Mouse (Mus musculus) cortical plate, adult 2 months (tissue): ENCODE results near the gene Eif5a2.

ENCODE experiments used
- CTCF ChIP-seq: fragments of 200-500 bp; IDR thresholded peaks from 2 replicates; pipeline ENCODE4 v1.5.1; 2011; ENCODE audit warnings: mild to moderate bottlenecking, control low read depth, low read length; ENCODE audit not compliant: insufficient read depth; ENCODE audit errors: extremely low read depth
- POLR2A ChIP-seq: fragments of 200-500 bp; IDR thresholded peaks from 2 replicates; pipeline ENCODE4 v1.6.1; 2011; ENCODE audit warnings: mild to moderate bottlenecking, low read length, control low read depth; ENCODE audit not compliant: insufficient read depth; ENCODE audit errors: extremely low read depth

- no peak for TF ChIP-seq CTCF
- TF ChIP-seq POLR2A: no peak
These were observed 44.1 kb upstream of the Eif5a2 start for GRCm38 (mm10) chr3:28736981-28737380.
